Mouse (Mus musculus): ENCODE measurements around the gene Tbc1d10c.

- no peak for TF ChIP-seq CTCF (conservative IDR thresholded peaks at IDR 0.05; ENCODE audit: low read length)
- no peak for TF ChIP-seq POU5F1 (IDR thresholded peaks at IDR 0.05; ENCODE audit: borderline replicate concordance, low read length)
- TF ChIP-seq NANOG (IDR thresholded peaks at IDR 0.05; ENCODE audit: borderline replicate concordance, low read length): no peak
Measured at GRCm38 (mm10) chr19:4134354-4134753, 56.7 kb downstream of the Tbc1d10c start.
